Mouse (Mus musculus): Measurements from ENCODE around the gene Gpr107. TPM values are rescaled to one million over a fixed set of nuclear protein-coding genes. Genes with fewer than 3 reads are reported as not detected.
"Not testable (repeated sequence)": the region's sequence is repeated elsewhere in the genome, so short reads cannot be mapped to it uniquely, and the experiment has no call there.

Gene Gpr107
- polyA plus RNA-seq, 1 experiment from 2014 or later = 23.6 TPM

DNA sequence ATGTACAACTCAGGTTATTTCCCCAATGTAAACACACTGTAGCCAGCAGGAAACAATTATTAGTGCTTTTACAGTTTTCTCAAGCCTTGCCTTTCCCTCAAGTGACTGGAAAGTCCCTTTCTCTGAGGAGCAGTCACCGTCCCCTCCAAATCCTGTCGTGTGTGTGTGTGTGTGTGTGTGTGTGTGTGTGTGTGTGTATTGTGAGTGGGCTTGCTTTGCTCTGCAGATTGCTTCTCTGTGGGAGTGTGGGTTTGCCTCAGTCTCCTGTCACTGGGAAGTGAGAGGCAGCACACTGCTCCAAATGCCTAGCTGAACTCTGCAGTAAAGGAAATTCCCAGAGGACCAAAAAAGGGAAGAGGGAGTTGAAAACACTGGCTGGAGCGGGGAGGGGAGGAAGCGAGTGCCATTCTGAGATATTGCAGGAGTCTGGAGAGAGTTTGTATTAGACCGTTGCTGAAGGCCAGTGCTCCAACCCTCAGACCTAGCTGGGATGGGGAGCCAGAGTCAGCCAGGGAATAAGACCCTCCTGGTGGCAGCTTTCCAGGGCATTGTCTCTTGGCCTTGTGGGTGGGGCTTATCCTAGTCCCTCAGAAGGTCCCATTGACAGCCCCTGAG lies 12.8 kb downstream of the Gpr107 start:
- no peaks in the 10 kb centered on the region for H3K27me3 ChIP-seq (ENCODE audit: insufficient read depth, low read length)
- peak; percentile 74 for ATAC-seq (ENCODE audit: insufficient read depth)
- H3K9ac ChIP-seq = no peak overlapping the region
- H3K4me3 ChIP-seq (ENCODE audit: low read depth, low read length) = no peak overlapping the region
- peaks cover 32% of the 10 kb centered on the region for H3K36me3 ChIP-seq (ENCODE audit: insufficient read depth)
- DNase-seq = peak; percentile 74
- no peaks in the 10 kb centered on the region for H3K9me3 ChIP-seq (ENCODE audit: low read depth, low read length)
- peak overlapping the region; percentile 82 for H3K27ac ChIP-seq (ENCODE audit: low read depth)
- H3K4me1 ChIP-seq (ENCODE audit: insufficient read depth) = peaks cover 6% of the 10 kb centered on the region; the same call in 1 of the 2 replicates
- no peak for TF ChIP-seq CTCF (IDR thresholded peaks at IDR 0.05; ENCODE audit: low read depth)
- H3K4me2 ChIP-seq = no peak overlapping the region
- 28% methylated on average over 5 of the region's 5 CpGs for WGBS

DNA sequence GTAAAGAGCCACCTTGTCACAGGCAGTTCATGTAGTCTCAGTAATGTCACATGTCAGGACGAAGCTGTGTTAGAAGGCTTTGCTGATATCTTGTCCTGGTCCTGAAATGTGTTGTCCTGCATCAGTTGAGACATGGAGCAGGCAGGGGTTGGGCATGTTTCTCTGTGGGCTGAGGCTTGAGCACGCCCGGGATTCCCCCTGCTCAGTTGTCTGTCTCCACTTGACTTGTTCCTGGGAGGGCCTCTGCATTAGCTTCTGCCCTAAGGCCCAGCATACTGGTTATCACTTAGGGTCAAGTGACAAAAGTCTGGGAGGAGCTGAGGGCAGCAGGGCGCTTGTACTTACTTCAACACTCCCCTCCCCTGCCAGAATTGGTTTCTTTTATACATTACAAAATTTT lies 13.4 kb downstream of the Gpr107 start:
- Histone ChIP-seq H3K9ac (no peak overlapping the region; the same call in 1 of the 2 replicates), H3K9me3 (ENCODE audit: low read depth, low read length) (no peaks in the 10 kb centered on the region), H3K4me1 (ENCODE audit: insufficient read depth) (peaks cover 6% of the 10 kb centered on the region; the same call in 1 of the 2 replicates), H3K36me3 (ENCODE audit: insufficient read depth) (peaks cover 32% of the 10 kb centered on the region), H3K4me2 (no peak overlapping the region), H3K27ac (ENCODE audit: low read depth) (peak overlapping the region; percentile 82), H3K4me3 (ENCODE audit: low read depth, low read length) (no peak overlapping the region), H3K27me3 (ENCODE audit: insufficient read depth, low read length) (no peaks in the 10 kb centered on the region)
- ATAC-seq (ENCODE audit: insufficient read depth) (no peak), DNase-seq (no peak)
- 63% methylated on average over 4 of the region's 4 CpGs for WGBS
- no peak for TF ChIP-seq CTCF (IDR thresholded peaks at IDR 0.05; ENCODE audit: low read depth)

DNA sequence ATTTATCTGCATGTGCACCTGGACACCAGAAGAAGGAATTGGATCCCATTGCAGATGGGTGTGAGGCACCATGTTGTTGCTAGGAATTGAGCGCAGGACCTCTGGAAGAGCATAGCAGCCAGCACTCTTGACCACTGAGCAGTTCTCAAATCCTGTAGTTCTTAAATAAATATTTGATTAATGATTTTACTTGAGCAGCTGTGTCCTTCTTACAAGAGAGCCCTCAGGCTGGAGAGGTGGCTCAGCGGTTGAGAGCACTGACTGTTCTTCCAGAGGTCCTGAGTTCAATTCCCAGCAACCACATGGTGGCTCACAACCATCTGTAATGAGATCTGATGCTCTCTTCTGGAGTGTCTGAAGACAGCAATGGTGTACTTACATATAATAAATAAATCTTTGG lies 15.5 kb downstream of the Gpr107 start:
- H3K4me3 ChIP-seq (ENCODE audit: low read depth, low read length); H3K27me3 ChIP-seq (ENCODE audit: insufficient read depth, low read length); H3K9me3 ChIP-seq (ENCODE audit: low read depth, low read length); H3K9ac ChIP-seq; DNase-seq; H3K27ac ChIP-seq (ENCODE audit: low read depth); H3K4me1 ChIP-seq (ENCODE audit: insufficient read depth); ATAC-seq (ENCODE audit: insufficient read depth); H3K4me2 ChIP-seq: not testable (repeated sequence)
- H3K36me3 ChIP-seq (ENCODE audit: insufficient read depth) = peaks cover 52% of the 10 kb centered on the region
- WGBS = 59% methylated on average over 2 of the region's 2 CpGs

DNA sequence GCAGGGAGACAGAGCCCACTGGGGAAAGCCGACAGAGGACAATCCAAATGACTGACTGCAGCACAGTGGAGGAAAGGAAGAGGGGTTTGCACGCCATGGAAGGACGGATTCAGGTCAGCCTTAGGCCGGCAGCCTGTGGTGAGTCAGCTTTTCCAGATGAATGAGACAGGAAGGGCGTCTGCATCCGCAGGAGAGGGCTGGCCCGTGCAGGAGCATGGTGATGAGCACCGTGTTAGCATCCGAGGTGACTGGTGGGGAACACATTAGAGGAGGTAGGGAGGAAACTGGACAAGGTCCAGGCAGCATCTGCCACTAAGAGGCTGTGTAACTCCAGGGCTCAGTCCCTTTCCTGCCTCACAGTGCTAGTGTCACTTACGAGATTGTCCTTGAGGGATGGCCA lies 16.9 kb downstream of the Gpr107 start:
- no peak overlapping the region for H3K4me3 ChIP-seq (ENCODE audit: low read depth, low read length)
- WGBS = 80% methylated on average over 10 of the region's 10 CpGs
- DNase-seq (peak; percentile 50), ATAC-seq (ENCODE audit: insufficient read depth) (peak; percentile 32; the same call in 1 of the 2 replicates)
- H3K9ac ChIP-seq = no peak overlapping the region
- no peaks in the 10 kb centered on the region for H3K9me3 ChIP-seq (ENCODE audit: low read depth, low read length)
- no peaks in the 10 kb centered on the region for H3K27me3 ChIP-seq (ENCODE audit: insufficient read depth, low read length)
- peaks cover 5% of the 10 kb centered on the region; the same call in 1 of the 2 replicates for H3K4me1 ChIP-seq (ENCODE audit: insufficient read depth)
- H3K36me3 ChIP-seq (ENCODE audit: insufficient read depth) = peaks cover 60% of the 10 kb centered on the region
- TF ChIP-seq CTCF (IDR thresholded peaks at IDR 0.05; ENCODE audit: low read depth) = no peak
- no peak overlapping the region for H3K27ac ChIP-seq (ENCODE audit: low read depth)
- no peak overlapping the region for H3K4me2 ChIP-seq

DNA sequence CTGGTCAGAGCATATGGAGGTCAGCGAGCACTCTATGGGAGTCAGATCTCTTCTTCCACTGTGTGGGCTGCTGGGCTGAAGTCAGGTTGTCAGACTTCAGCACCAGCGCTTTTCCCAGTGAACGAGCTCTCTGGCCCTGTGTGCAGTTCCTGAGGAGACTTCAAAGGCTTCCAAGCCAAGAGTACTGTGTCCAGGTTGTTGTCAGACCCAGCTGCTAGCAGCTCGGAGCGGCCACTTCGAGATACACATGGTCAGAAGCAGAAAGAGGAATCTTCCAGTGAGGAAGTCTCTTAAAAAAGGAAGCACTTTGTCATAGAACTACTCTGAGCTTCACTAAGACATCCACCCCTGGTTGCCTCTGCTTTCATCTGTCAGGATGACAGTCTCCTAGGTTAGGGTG lies 18.0 kb downstream of the Gpr107 start:
- H3K4me1 ChIP-seq (ENCODE audit: insufficient read depth) = no peaks in the 10 kb centered on the region
- no peak overlapping the region for H3K4me2 ChIP-seq
- H3K36me3 ChIP-seq (ENCODE audit: insufficient read depth) = peaks cover 71% of the 10 kb centered on the region
- WGBS = 83% methylated on average over 6 of the region's 6 CpGs
- no peak overlapping the region for H3K4me3 ChIP-seq (ENCODE audit: low read depth, low read length)
- ATAC-seq (ENCODE audit: insufficient read depth) = no peak
- no peak for DNase-seq
- no peaks in the 10 kb centered on the region for H3K27me3 ChIP-seq (ENCODE audit: insufficient read depth, low read length)
- H3K9ac ChIP-seq = no peak overlapping the region
- no peaks in the 10 kb centered on the region for H3K9me3 ChIP-seq (ENCODE audit: low read depth, low read length)
- peak overlapping the region; percentile 42; the same call in 1 of the 2 replicates for H3K27ac ChIP-seq (ENCODE audit: low read depth)
- no peak for TF ChIP-seq CTCF (IDR thresholded peaks at IDR 0.05; ENCODE audit: low read depth)

DNA sequence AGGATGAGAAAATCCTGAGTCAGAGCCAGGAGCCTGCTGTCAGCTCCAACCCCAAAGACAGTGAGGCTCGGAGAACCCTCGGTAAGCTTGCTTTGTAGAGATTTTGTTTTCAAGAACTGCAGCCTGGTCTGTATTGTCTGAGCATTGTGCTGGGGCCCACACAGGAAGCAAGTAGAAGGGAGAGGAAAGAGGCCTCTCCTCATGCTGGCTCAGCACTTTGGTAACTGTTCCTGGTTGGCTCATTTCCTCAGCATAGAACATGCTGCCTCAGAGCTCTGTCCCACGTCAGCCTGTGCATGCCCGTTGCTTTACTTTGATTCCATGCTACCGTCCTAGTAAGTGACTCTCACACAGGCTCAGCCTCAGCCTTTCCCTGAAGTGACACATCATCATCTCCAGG lies 19.9 kb downstream of the Gpr107 start:
- H3K27ac ChIP-seq (ENCODE audit: low read depth) = peak overlapping the region; percentile 77
- ATAC-seq (ENCODE audit: insufficient read depth) (no peak), DNase-seq (peak; percentile 51)
- H3K27me3 ChIP-seq (ENCODE audit: insufficient read depth, low read length) = no peaks in the 10 kb centered on the region
- no peak overlapping the region for H3K4me3 ChIP-seq (ENCODE audit: low read depth, low read length)
- H3K36me3 ChIP-seq (ENCODE audit: insufficient read depth) = peaks cover 88% of the 10 kb centered on the region
- no peak for TF ChIP-seq CTCF (IDR thresholded peaks at IDR 0.05; ENCODE audit: low read depth)
- H3K4me2 ChIP-seq = no peak overlapping the region
- H3K9me3 ChIP-seq (ENCODE audit: low read depth, low read length) = no peaks in the 10 kb centered on the region
- WGBS = 77% methylated on average over 5 of the region's 5 CpGs
- no peaks in the 10 kb centered on the region for H3K4me1 ChIP-seq (ENCODE audit: insufficient read depth)
- H3K9ac ChIP-seq = no peak overlapping the region

DNA sequence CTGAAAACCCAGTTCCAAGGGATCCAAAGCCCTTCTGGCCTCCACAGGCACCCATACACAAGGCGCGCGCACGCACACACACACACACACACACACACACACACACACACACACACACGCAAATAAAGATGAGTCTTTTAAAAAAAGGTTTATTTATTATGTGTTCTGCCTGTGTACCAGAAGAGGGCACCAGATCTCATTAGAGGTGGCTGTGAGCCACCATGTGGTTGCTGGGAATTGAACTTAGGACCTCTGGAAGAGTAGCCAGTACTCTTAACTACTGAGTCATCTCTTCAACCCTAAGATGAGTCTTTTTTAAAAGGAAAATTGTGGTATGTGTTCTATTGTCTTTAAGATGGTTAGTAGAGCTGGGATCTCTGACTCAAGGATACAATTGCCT lies 20.4 kb downstream of the Gpr107 start:
- H3K27ac ChIP-seq (ENCODE audit: low read depth) = no peak overlapping the region
- H3K4me1 ChIP-seq (ENCODE audit: insufficient read depth) = no peaks in the 10 kb centered on the region
- no peaks in the 10 kb centered on the region for H3K9me3 ChIP-seq (ENCODE audit: low read depth, low read length)
- H3K27me3 ChIP-seq (ENCODE audit: insufficient read depth, low read length) = no peaks in the 10 kb centered on the region
- no peak for DNase-seq
- no peak overlapping the region for H3K9ac ChIP-seq
- ATAC-seq (ENCODE audit: insufficient read depth) = no peak
- TF ChIP-seq CTCF (IDR thresholded peaks at IDR 0.05; ENCODE audit: low read depth) = peak; percentile 42; the same call in 1 of the 2 replicates
- peaks cover 91% of the 10 kb centered on the region for H3K36me3 ChIP-seq (ENCODE audit: insufficient read depth)
- H3K4me2 ChIP-seq = no peak overlapping the region
- 82% methylated on average over 5 of the region's 5 CpGs for WGBS
- H3K4me3 ChIP-seq (ENCODE audit: low read depth, low read length) = no peak overlapping the region
